Mouse (Mus musculus) limb, embryonic 15.5 days (tissue): ENCODE measurements around the gene Adamts5. TPM values are rescaled to one million over a fixed set of nuclear protein-coding genes. Genes with fewer than 3 reads are reported as not detected.

Source experiments
- ATAC-seq: fragments of 200-750 bp; cut with Nextera tagmentation; 2 replicates; pipeline ENCODE4 v1.8.0; 2017; ENCODE audit warnings: low read depth, moderate TSS enrichment; ENCODE audit not compliant: insufficient number of reproducible peaks, low FRiP score, low TSS enrichment
- H3K27ac ChIP-seq: fragments of 300-500 bp; sonication (generic); 2 replicates; pipeline ENCODE4 v1.5.1; 2015; ENCODE audit warnings: moderate library complexity, mild to moderate bottlenecking, inconsistent platforms
- H3K27me3 ChIP-seq: fragments of 300-500 bp; sonication (generic); 2 replicates; pipeline ENCODE4 v1.6.1; 2015; ENCODE audit warnings: inconsistent platforms
- H3K36me3 ChIP-seq: fragments of 300-500 bp; sonication (generic); 2 replicates; pipeline ENCODE4 v1.6.1; 2015; ENCODE audit warnings: inconsistent platforms
- H3K4me1 ChIP-seq: fragments of 300-500 bp; sonication (generic); 2 replicates; pipeline ENCODE4 v1.6.1; 2015; ENCODE audit warnings: inconsistent platforms
- H3K4me2 ChIP-seq: fragments of 300-500 bp; sonication (generic); 2 replicates; pipeline ENCODE4 v1.6.1; 2015; ENCODE audit warnings: mild to moderate bottlenecking, inconsistent platforms
- H3K4me3 ChIP-seq: fragments of 300-500 bp; sonication (generic); 2 replicates; pipeline ENCODE4 v1.5.1; 2015; ENCODE audit warnings: mild to moderate bottlenecking, inconsistent platforms
- H3K9ac ChIP-seq: fragments of 300-500 bp; sonication (generic); 2 replicates; pipeline ENCODE4 v1.6.1; 2015; ENCODE audit warnings: inconsistent platforms
- H3K9me3 ChIP-seq: fragments of 300-500 bp; sonication (generic); 2 replicates; pipeline ENCODE4 v1.6.1; 2016; ENCODE audit warnings: inconsistent platforms
- WGBS: fragments of 180-500 bp; shearing (Covaris S2); methylation state at CpG from one replicate; pipeline ENCODE4 v1.1.7; 2015; 5-methylcytosine and 5-hydroxymethylcytosine counted together
- polyA plus RNA-seq: library from polyadenylated mRNA; unstranded; fragments of >200 nt; fragmentation: Nextera tagmentation; extraction: Ambion mirVana; gene quantifications from 2 replicates; pipeline ENCODE4 v1.2.1, GENCODE M21; 2015

The Adamts5 gene
- polyA plus RNA-seq, 1 experiment from 2014 or later: 10.0 TPM

GRCm38 (mm10) chr16:85819808-85820458, 81.7 kb downstream of the Adamts5 start:
- no peak overlapping the region for H3K9ac ChIP-seq
- no peaks in the 10 kb centered on the region for H3K36me3 ChIP-seq
- H3K4me2 ChIP-seq: no peak overlapping the region
- no peak overlapping the region for H3K4me3 ChIP-seq
- ATAC-seq: no peak
- H3K4me1 ChIP-seq: no peaks in the 10 kb centered on the region
- no peaks in the 10 kb centered on the region for H3K9me3 ChIP-seq
- H3K27ac ChIP-seq: no peak overlapping the region
- 48% methylated on average over 5 of the region's 5 CpGs for WGBS
- H3K27me3 ChIP-seq: no peaks in the 10 kb centered on the region

- 82% methylated on average over 2 of the region's 2 CpGs for WGBS
- Histone ChIP-seq H3K4me3 (no peak overlapping the region), H3K4me1 (no peaks in the 10 kb centered on the region), H3K4me2 (no peak overlapping the region), H3K27me3 (no peaks in the 10 kb centered on the region), H3K9me3 (no peaks in the 10 kb centered on the region), H3K36me3 (no peaks in the 10 kb centered on the region), H3K27ac (no peak overlapping the region), H3K9ac (no peak overlapping the region)
- ATAC-seq: no peak
Measured at GRCm38 (mm10) chr16:85814116-85814515, 87.5 kb downstream of the Adamts5 start.

GRCm38 (mm10) chr16:85807626-85808025, 94.0 kb downstream of the Adamts5 start:
- 0 out of 2 replicates have a peak overlapping the region, but pooled peaks have one; percentile 38 for H3K27ac ChIP-seq
- no peak for ATAC-seq
- H3K27me3 ChIP-seq: no peaks in the 10 kb centered on the region
- H3K4me3 ChIP-seq: no peak overlapping the region
- H3K36me3 ChIP-seq: no peaks in the 10 kb centered on the region
- no peaks in the 10 kb centered on the region for H3K9me3 ChIP-seq
- no peak overlapping the region for H3K9ac ChIP-seq
- H3K4me2 ChIP-seq: no peak overlapping the region
- peaks cover 14% of the 10 kb centered on the region; the same call in 1 of the 2 replicates for H3K4me1 ChIP-seq
- 4% methylated on average over 2 of the region's 2 CpGs for WGBS

- H3K4me2 ChIP-seq: no peak overlapping the region
- no peak overlapping the region for H3K27ac ChIP-seq
- no peak overlapping the region for H3K4me3 ChIP-seq
- no peaks in the 10 kb centered on the region for H3K9me3 ChIP-seq
- H3K36me3 ChIP-seq: no peaks in the 10 kb centered on the region
- no peak for ATAC-seq
- WGBS: 17% methylated on average over 3 of the region's 3 CpGs
- peaks cover 14% of the 10 kb centered on the region; the same call in 1 of the 2 replicates for H3K4me1 ChIP-seq
- no peak overlapping the region for H3K9ac ChIP-seq
- no peaks in the 10 kb centered on the region for H3K27me3 ChIP-seq
Measured at GRCm38 (mm10) chr16:85807072-85807471, 94.6 kb downstream of the Adamts5 start.

Other genes with a start within 250 kb of the Adamts5 start
- 47.3 and 49.5 TPM in 2 replicates for gene Adamts1, start 98.7 kb downstream of the Adamts5 start, polyA plus RNA-seq